Mouse (Mus musculus): ENCODE measurements around the gene Pxmp2.

DNA sequence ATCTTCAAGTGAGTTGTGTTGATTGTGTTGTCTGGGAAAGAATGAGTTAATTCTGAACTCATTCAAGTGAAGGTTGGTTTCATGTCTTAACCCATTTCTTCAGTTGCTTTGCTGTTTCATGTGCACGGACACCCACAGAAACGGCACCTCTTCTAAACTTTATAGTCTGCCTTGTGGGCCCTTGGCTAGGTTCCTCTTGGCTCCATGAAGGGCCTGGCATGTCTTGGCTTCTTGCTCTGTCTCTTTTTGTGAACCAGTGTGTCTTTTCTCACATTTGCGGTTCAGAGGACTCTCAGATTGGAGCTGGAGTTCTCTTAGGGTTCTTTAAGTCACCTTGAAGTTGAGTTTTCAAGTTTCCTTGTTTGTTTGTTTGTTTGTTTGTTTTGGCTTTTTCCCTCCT is 60.9 kb downstream of the Pxmp2 start:
- TF ChIP-seq GATA1 (IDR thresholded peaks at IDR 0.05; ENCODE audit: borderline replicate concordance, low read length) = no peak
- TF ChIP-seq CTCF (IDR thresholded peaks at IDR 0.05; ENCODE audit: low read depth, low read length) = no peak
- TF ChIP-seq TAL1 (conservative IDR thresholded peaks at IDR 0.05; ENCODE audit: low read depth, low read length) = no peak
- no peak for TF ChIP-seq GATA2 (IDR thresholded peaks at IDR 0.05; ENCODE audit: borderline replicate concordance, low read depth, low read length)
- TF ChIP-seq POLR2AphosphoS5 (IDR thresholded peaks at IDR 0.05; ENCODE audit: insufficient replicate concordance, low read depth, low read length) = no peak
